Mouse (Mus musculus): ENCODE measurements around the gene Mtfr1l. TPM values are rescaled to one million over a fixed set of nuclear protein-coding genes. Genes with fewer than 3 reads are reported as not detected.

Gene Mtfr1l
- total and polyA plus RNA-seq, 3 experiments, result 52.0 to 88.3 TPM; not detected in 1

GRCm38 (mm10) chr4:134488211-134488610 lies 47.0 kb downstream of the Mtfr1l start:
- TF ChIP-seq CTCF (IDR thresholded peaks at IDR 0.05 in 2 of 3, conservative IDR thresholded peaks at IDR 0.05 in 1 of 3; ENCODE audit: control insufficient read depth in 1 of 3, insufficient read depth in 1 of 3, low read depth in 2 of 3, low read length in 3 of 3, poor library complexity in 1 of 3, severe bottlenecking in 1 of 3) (no peak), MAX (IDR thresholded peaks at IDR 0.05; ENCODE audit: low read length) (no peak), USF2 (IDR thresholded peaks at IDR 0.05; ENCODE audit: borderline replicate concordance in 1 of 2, insufficient read depth in 1 of 2, low read depth in 1 of 2, low read length in 2 of 2) (no peak)
- no peak overlapping the region for H3K4me3 ChIP-seq (ENCODE audit: control insufficient read depth in 1 of 2, insufficient read depth in 1 of 2, low read depth in 2 of 2, low read length in 2 of 2)
- H3K36me3 ChIP-seq (ENCODE audit: control insufficient read depth in 1 of 2, insufficient read depth in 2 of 2, low read length in 2 of 2), result 0 out of 4 replicates have a peak, but pooled peaks cover 0 to 2% of the 10 kb centered on the region in 2 experiments
- no peaks in the 10 kb centered on the region for H3K9me3 ChIP-seq (replicated peaks; ENCODE audit: insufficient read depth, low read length)
- no peaks in the 10 kb centered on the region for H3K79me2 ChIP-seq (ENCODE audit: control insufficient read depth, insufficient read depth, low read length, poor library complexity)
- H3K9ac ChIP-seq (ENCODE audit: control insufficient read depth, low read depth, low read length, poor library complexity, severe bottlenecking), result no peak overlapping the region
- no peak overlapping the region for H3K27ac ChIP-seq (ENCODE audit: control insufficient read depth, low read depth, low read length)
- peaks cover 0 to 6% of the 10 kb centered on the region in 2 experiments; a peak in 2 of 4 replicates for H3K4me1 ChIP-seq (ENCODE audit: control insufficient read depth in 1 of 2, insufficient read depth in 2 of 2, low read length in 2 of 2)
- H3K27me3 ChIP-seq (ENCODE audit: control insufficient read depth in 1 of 2, insufficient read depth in 2 of 2, low read length in 2 of 2), result peaks cover 2% of the 10 kb centered on the region in 2 experiments; a peak in 2 of 4 replicates
- DNase-seq (ENCODE audit: low read depth, low spot score), result no peak

- TF ChIP-seq GABPA (IDR thresholded peaks at IDR 0.05; ENCODE audit: low read depth, low read length), result no peak
- H3K79me2 ChIP-seq (ENCODE audit: control insufficient read depth, insufficient read depth, low read length, poor library complexity), result no peaks in the 10 kb centered on the region
- no peak for DNase-seq (ENCODE audit: low read depth, low spot score)
- H3K4me1 ChIP-seq (ENCODE audit: control insufficient read depth in 1 of 2, insufficient read depth in 2 of 2, low read length in 2 of 2), result peaks cover 0 to 6% of the 10 kb centered on the region in 2 experiments; a peak in 2 of 4 replicates
- H3K4me3 ChIP-seq (ENCODE audit: control insufficient read depth in 1 of 2, insufficient read depth in 1 of 2, low read depth in 2 of 2, low read length in 2 of 2), result no peak overlapping the region
- peaks cover 3 to 8% of the 10 kb centered on the region in 2 experiments; a peak in 2 of 4 replicates for H3K27me3 ChIP-seq (ENCODE audit: control insufficient read depth in 1 of 2, insufficient read depth in 2 of 2, low read length in 2 of 2)
- no peaks in the 10 kb centered on the region for H3K9me3 ChIP-seq (replicated peaks; ENCODE audit: insufficient read depth, low read length)
- no peak overlapping the region for H3K27ac ChIP-seq (ENCODE audit: control insufficient read depth, low read depth, low read length)
- no peak overlapping the region for H3K9ac ChIP-seq (ENCODE audit: control insufficient read depth, low read depth, low read length, poor library complexity, severe bottlenecking)
- H3K36me3 ChIP-seq (ENCODE audit: control insufficient read depth in 1 of 2, insufficient read depth in 2 of 2, low read length in 2 of 2), result 0 out of 4 replicates have a peak, but pooled peaks cover 0 to 2% of the 10 kb centered on the region in 2 experiments
Observed at GRCm38 (mm10) chr4:134485151-134485900, 49.9 kb downstream of the Mtfr1l start.

- Histone ChIP-seq H3K4me3 (ENCODE audit: control insufficient read depth in 1 of 2, insufficient read depth in 1 of 2, low read depth in 2 of 2, low read length in 2 of 2) (no peak overlapping the region), H3K36me3 (ENCODE audit: control insufficient read depth in 1 of 2, insufficient read depth in 2 of 2, low read length in 2 of 2) (no peaks in the 10 kb centered on the region), H3K9ac (ENCODE audit: control insufficient read depth, low read depth, low read length, poor library complexity, severe bottlenecking) (no peak overlapping the region), H3K79me2 (ENCODE audit: control insufficient read depth, insufficient read depth, low read length, poor library complexity) (no peaks in the 10 kb centered on the region), H3K27ac (ENCODE audit: control insufficient read depth, low read depth, low read length) (no peak overlapping the region), H3K4me1 (ENCODE audit: control insufficient read depth in 1 of 2, insufficient read depth in 2 of 2, low read length in 2 of 2) (no peaks in the 10 kb centered on the region; a peak in 1 of 4 replicates), H3K27me3 (ENCODE audit: control insufficient read depth in 1 of 2, insufficient read depth in 2 of 2, low read length in 2 of 2) (peaks cover 3 to 8% of the 10 kb centered on the region in 2 experiments; a peak in 2 of 4 replicates), H3K9me3 (replicated peaks; ENCODE audit: insufficient read depth, low read length) (no peaks in the 10 kb centered on the region)
- DNase-seq (ENCODE audit: low read depth, low spot score), result no peak
- TF ChIP-seq RCOR1 (IDR thresholded peaks at IDR 0.05; ENCODE audit: low read depth, low read length), result no peak
- no peak for TF ChIP-seq TBP (IDR thresholded peaks at IDR 0.05; ENCODE audit: low read depth, low read length)
- TF ChIP-seq CTCF (IDR thresholded peaks at IDR 0.05 in 2 of 3, conservative IDR thresholded peaks at IDR 0.05 in 1 of 3; ENCODE audit: control insufficient read depth in 1 of 3, insufficient read depth in 1 of 3, low read depth in 2 of 3, low read length in 3 of 3, poor library complexity in 1 of 3, severe bottlenecking in 1 of 3), result no peak
- TF ChIP-seq ZNF384 (IDR thresholded peaks at IDR 0.05; ENCODE audit: low read depth, low read length), result no peak
- no peak for TF ChIP-seq CHD1 (IDR thresholded peaks at IDR 0.05; ENCODE audit: low read depth, low read length)
- no peak for TF ChIP-seq MAX (IDR thresholded peaks at IDR 0.05; ENCODE audit: low read length)
- no peak for TF ChIP-seq TCF12 (IDR thresholded peaks at IDR 0.05; ENCODE audit: low read depth, low read length)
- no peak for TF ChIP-seq NRF1 (IDR thresholded peaks at IDR 0.05; ENCODE audit: insufficient read depth, low read depth, low read length, poor library complexity, severe bottlenecking)
- TF ChIP-seq GATA1 (IDR thresholded peaks at IDR 0.05; ENCODE audit: low read depth, low read length), result no peak
- no peak for TF ChIP-seq USF1 (IDR thresholded peaks at IDR 0.05; ENCODE audit: low read depth, low read length)
- no peak for TF ChIP-seq JUND (IDR thresholded peaks at IDR 0.05; ENCODE audit: low read depth, low read length)
- TF ChIP-seq E2F4 (IDR thresholded peaks at IDR 0.05; ENCODE audit: borderline replicate concordance, low read depth, low read length), result no peak
- TF ChIP-seq POLR2AphosphoS2 (IDR thresholded peaks at IDR 0.05; ENCODE audit: low read length), result no peak
- TF ChIP-seq MYC (IDR thresholded peaks at IDR 0.05; ENCODE audit: low read depth, low read length), result no peak
- TF ChIP-seq EP300 (IDR thresholded peaks at IDR 0.05; ENCODE audit: low read depth in 1 of 2, low read length in 2 of 2), result no peak
- no peak for TF ChIP-seq HCFC1 (IDR thresholded peaks at IDR 0.05; ENCODE audit: low read depth, low read length)
Observed at GRCm38 (mm10) chr4:134484231-134484630, 51.0 kb downstream of the Mtfr1l start.

Measured in MEL (cell line).